Mouse (Mus musculus): ENCODE results near the gene Yipf3. TPM values are rescaled to one million over a fixed set of nuclear protein-coding genes. Genes with fewer than 3 reads are reported as not detected.
A peak's percentile ranks its signal among the peaks of the same experiment; 100 is the strongest.

Gene Yipf3
- polyA plus RNA-seq, 2 experiments: 92.5 to 142 TPM

GRCm38 (mm10) chr17:46297028-46297363, 49.1 kb downstream of the Yipf3 start:
- DNase-seq (ENCODE audit: low spot score) (no peak), ATAC-seq (ENCODE audit: low FRiP score, low read depth) (0 out of 2 replicates have a peak, but pooled peaks have one; percentile 4)
- TF ChIP-seq POLR2A (IDR thresholded peaks at IDR 0.05; ENCODE audit: borderline replicate concordance, extremely low read depth, insufficient read depth, insufficient read length): no peak
- no peaks in the 10 kb centered on the region for H3K4me1 ChIP-seq (ENCODE audit: control insufficient read depth, insufficient read depth, low read length)
- H3K27me3 ChIP-seq (ENCODE audit: control insufficient read depth, insufficient read depth, low read length): peaks cover 33% of the 10 kb centered on the region
- H3K36me3 ChIP-seq (ENCODE audit: control insufficient read depth, insufficient read depth, low read length): no peaks in the 10 kb centered on the region
- peak overlapping the region; percentile 95 for H3K4me2 ChIP-seq (replicated peaks; ENCODE audit: low read depth, low read length, severe bottlenecking)
- peak overlapping the region; percentile 56 for H3K4me3 ChIP-seq (replicated peaks; ENCODE audit: low read length)
- H3K9ac ChIP-seq (ENCODE audit: low read depth, low read length, severe bottlenecking): no peak overlapping the region
- H3K9me3 ChIP-seq (ENCODE audit: control insufficient read depth, low read length): no peaks in the 10 kb centered on the region
- WGBS: 11% methylated on average over 6 of the region's 6 CpGs
- no peak overlapping the region for H3K27ac ChIP-seq (replicated peaks; ENCODE audit: low read depth, low read length)

- no peak for TF ChIP-seq POLR2A (IDR thresholded peaks at IDR 0.05; ENCODE audit: borderline replicate concordance, extremely low read depth, insufficient read depth, insufficient read length)
- Histone ChIP-seq H3K27me3 (ENCODE audit: control insufficient read depth, insufficient read depth, low read length) (peaks cover 27% of the 10 kb centered on the region), H3K27ac (replicated peaks; ENCODE audit: low read depth, low read length) (no peak within 1 kb of the TSS), H3K9ac (ENCODE audit: low read depth, low read length, severe bottlenecking) (peak within 1 kb of the TSS; percentile 59), H3K4me1 (ENCODE audit: control insufficient read depth, insufficient read depth, low read length) (no peaks in the 10 kb centered on the region), H3K36me3 (ENCODE audit: control insufficient read depth, insufficient read depth, low read length) (no peaks in the 10 kb centered on the region; the same call in 1 of the 2 replicates), H3K4me3 (replicated peaks; ENCODE audit: low read length) (peak within 1 kb of the TSS; percentile 56), H3K9me3 (ENCODE audit: control insufficient read depth, low read length) (no peaks in the 10 kb centered on the region), H3K4me2 (replicated peaks; ENCODE audit: low read depth, low read length, severe bottlenecking) (peak within 1 kb of the TSS; percentile 95)
- WGBS: 1% methylated on average over 33 of the region's 86 CpGs
- DNase-seq (ENCODE audit: low spot score) (no peak), ATAC-seq (ENCODE audit: low FRiP score, low read depth) (peak; percentile 44; the same call in 1 of the 2 replicates)
Measured at GRCm38 (mm10) chr17:46297364-46298219, 49.7 kb downstream of the Yipf3 start, which contains the start of gene Dlk2. Dlk2 (plus strand) TSS chr17:46297421.

GRCm38 (mm10) chr17:46298220-46298913, 50.5 kb downstream of the Yipf3 start:
- H3K9ac ChIP-seq (ENCODE audit: low read depth, low read length, severe bottlenecking): peak overlapping the region; percentile 59
- under 1% methylated on average over 43 of the region's 48 CpGs for WGBS
- TF ChIP-seq POLR2A (IDR thresholded peaks at IDR 0.05; ENCODE audit: borderline replicate concordance, extremely low read depth, insufficient read depth, insufficient read length): no peak
- peak overlapping the region; percentile 95 for H3K4me2 ChIP-seq (replicated peaks; ENCODE audit: low read depth, low read length, severe bottlenecking)
- H3K4me1 ChIP-seq (ENCODE audit: control insufficient read depth, insufficient read depth, low read length): no peaks in the 10 kb centered on the region
- no peaks in the 10 kb centered on the region; the same call in 1 of the 2 replicates for H3K36me3 ChIP-seq (ENCODE audit: control insufficient read depth, insufficient read depth, low read length)
- no peak overlapping the region for H3K27ac ChIP-seq (replicated peaks; ENCODE audit: low read depth, low read length)
- ATAC-seq (ENCODE audit: low FRiP score, low read depth): peak; percentile 77
- H3K9me3 ChIP-seq (ENCODE audit: control insufficient read depth, low read length): no peaks in the 10 kb centered on the region
- peak overlapping the region; percentile 56 for H3K4me3 ChIP-seq (replicated peaks; ENCODE audit: low read length)
- H3K27me3 ChIP-seq (ENCODE audit: control insufficient read depth, insufficient read depth, low read length): peaks cover 27% of the 10 kb centered on the region
- peak; percentile 83 for DNase-seq (ENCODE audit: low spot score)

GRCm38 (mm10) chr17:46301892-46302291, 54.0 kb downstream of the Yipf3 start:
- ATAC-seq (ENCODE audit: low FRiP score, low read depth) (no peak), DNase-seq (ENCODE audit: low spot score) (no peak)
- no peak overlapping the region for H3K9ac ChIP-seq (ENCODE audit: low read depth, low read length, severe bottlenecking)
- no peaks in the 10 kb centered on the region for H3K9me3 ChIP-seq (ENCODE audit: control insufficient read depth, low read length)
- no peak overlapping the region for H3K4me2 ChIP-seq (replicated peaks; ENCODE audit: low read depth, low read length, severe bottlenecking)
- H3K27me3 ChIP-seq (ENCODE audit: control insufficient read depth, insufficient read depth, low read length): peaks cover 19% of the 10 kb centered on the region
- peaks cover 5% of the 10 kb centered on the region for H3K36me3 ChIP-seq (ENCODE audit: control insufficient read depth, insufficient read depth, low read length)
- TF ChIP-seq POLR2A (IDR thresholded peaks at IDR 0.05; ENCODE audit: borderline replicate concordance, extremely low read depth, insufficient read depth, insufficient read length): no peak
- H3K4me3 ChIP-seq (replicated peaks; ENCODE audit: low read length): no peak overlapping the region
- no peak overlapping the region for H3K27ac ChIP-seq (replicated peaks; ENCODE audit: low read depth, low read length)
- 72% methylated on average over 12 of the region's 12 CpGs for WGBS
- H3K4me1 ChIP-seq (ENCODE audit: control insufficient read depth, insufficient read depth, low read length): no peaks in the 10 kb centered on the region

MicroRNAs encoded within 50 kb of the gene (microRNA counts, 519-probe panel; counts per million panel counts)
- not detected for microRNA mmu-miR-693-3p
- microRNA mmu-miR-693-5p: not detected

Small RNAs within 50 kb of the gene (microRNA-seq; reads per million reads assigned to microRNA genes)
- gene Mir693: 0.92 reads per million

Other genes with a start within 250 kb of the Yipf3 start
- gene Vegfa, start 215.7 kb upstream of the Yipf3 start, polyA plus RNA-seq (2012; rRNA removed): 306 and 353 TPM in 2 replicates
- 5.3 and 6.0 TPM in 2 replicates for gene Vegfa, start 215.7 kb upstream of the Yipf3 start, polyA plus RNA-seq (2014; fragmentation: Nextera tagmentation; extraction: Ambion mirVana)
- gene Mrps18a, start 137.1 kb upstream of the Yipf3 start, polyA plus RNA-seq (2012; rRNA removed): 63.3 and 92.3 TPM in 2 replicates
- gene Mrps18a, start 137.1 kb upstream of the Yipf3 start, polyA plus RNA-seq (2014; fragmentation: Nextera tagmentation; extraction: Ambion mirVana): 121 and 132 TPM in 2 replicates
- gene Rsph9, start 103.9 kb upstream of the Yipf3 start, polyA plus RNA-seq (2012; rRNA removed): 10.1 and 13.2 TPM in 2 replicates
- 11.8 and 15.0 TPM in 2 replicates for gene Rsph9, start 103.9 kb upstream of the Yipf3 start, polyA plus RNA-seq (2014; fragmentation: Nextera tagmentation; extraction: Ambion mirVana)
- gene Mad2l1bp, start 94.5 kb upstream of the Yipf3 start, polyA plus RNA-seq (2012; rRNA removed): 25.4 and 27.9 TPM in 2 replicates
- 32.1 and 32.7 TPM in 2 replicates for gene Mad2l1bp, start 94.5 kb upstream of the Yipf3 start, polyA plus RNA-seq (2014; fragmentation: Nextera tagmentation; extraction: Ambion mirVana)
- 166 and 177 TPM in 2 replicates for gene Gtpbp2, start 87.0 kb upstream of the Yipf3 start, polyA plus RNA-seq (2012; rRNA removed)
- 29.8 and 38.3 TPM in 2 replicates for gene Gtpbp2, start 87.0 kb upstream of the Yipf3 start, polyA plus RNA-seq (2014; fragmentation: Nextera tagmentation; extraction: Ambion mirVana)
- 15.0 and 15.7 TPM in 2 replicates for gene Polh, start 45.4 kb upstream of the Yipf3 start, polyA plus RNA-seq (2012; rRNA removed)
- gene Polh, start 45.4 kb upstream of the Yipf3 start, polyA plus RNA-seq (2014; fragmentation: Nextera tagmentation; extraction: Ambion mirVana): 9.2 and 11.7 TPM in 2 replicates
- 49.7 and 52.8 TPM in 2 replicates for gene Xpo5, start 45.3 kb upstream of the Yipf3 start, polyA plus RNA-seq (2012; rRNA removed)
- gene Xpo5, start 45.3 kb upstream of the Yipf3 start, polyA plus RNA-seq (2014; fragmentation: Nextera tagmentation; extraction: Ambion mirVana): 45.0 and 48.8 TPM in 2 replicates
- gene Polr1c, start within 50 bp of the Yipf3 start, polyA plus RNA-seq (2012; rRNA removed): 112 and 120 TPM in 2 replicates
- gene Polr1c, start within 50 bp of the Yipf3 start, polyA plus RNA-seq (2014; fragmentation: Nextera tagmentation; extraction: Ambion mirVana): 87.5 and 98.4 TPM in 2 replicates
- gene Lrrc73, start 5.5 kb downstream of the Yipf3 start, polyA plus RNA-seq (2012; rRNA removed): 4.3 and 5.8 TPM in 2 replicates
- gene Lrrc73, start 5.5 kb downstream of the Yipf3 start, polyA plus RNA-seq (2014; fragmentation: Nextera tagmentation; extraction: Ambion mirVana): 1.4 and 2.0 TPM in 2 replicates
- 117 and 140 TPM in 2 replicates for gene Tjap1, start 34.9 kb downstream of the Yipf3 start, polyA plus RNA-seq (2012; rRNA removed)
- gene Tjap1, start 34.9 kb downstream of the Yipf3 start, polyA plus RNA-seq (2014; fragmentation: Nextera tagmentation; extraction: Ambion mirVana): 50.6 and 64.7 TPM in 2 replicates
- gene Dlk2, start 49.3 kb downstream of the Yipf3 start, polyA plus RNA-seq (2012; rRNA removed): 20.8 and 24.2 TPM in 2 replicates
- 10.1 and 10.3 TPM in 2 replicates for gene Dlk2, start 49.3 kb downstream of the Yipf3 start, polyA plus RNA-seq (2014; fragmentation: Nextera tagmentation; extraction: Ambion mirVana)
- 15.5 and 20.9 TPM in 2 replicates for gene Abcc10, start 80.3 kb downstream of the Yipf3 start, polyA plus RNA-seq (2012; rRNA removed)
- gene Abcc10, start 80.3 kb downstream of the Yipf3 start, polyA plus RNA-seq (2014; fragmentation: Nextera tagmentation; extraction: Ambion mirVana): 5.8 and 7.3 TPM in 2 replicates
- gene Zfp318, start 135.7 kb downstream of the Yipf3 start, polyA plus RNA-seq (2012; rRNA removed): 23.0 and 23.7 TPM in 2 replicates
- 18.4 and 22.7 TPM in 2 replicates for gene Zfp318, start 135.7 kb downstream of the Yipf3 start, polyA plus RNA-seq (2014; fragmentation: Nextera tagmentation; extraction: Ambion mirVana)
- gene Crip3, start 180.8 kb downstream of the Yipf3 start, polyA plus RNA-seq (2012; rRNA removed): 4.5 and 6.8 TPM in 2 replicates
- 1.4 and 3.1 TPM in 2 replicates for gene Crip3, start 180.8 kb downstream of the Yipf3 start, polyA plus RNA-seq (2014; fragmentation: Nextera tagmentation; extraction: Ambion mirVana)
- not detected in 2 replicates for gene Slc22a7, start 190.4 kb downstream of the Yipf3 start, polyA plus RNA-seq (2012; rRNA removed)
- gene Slc22a7, start 190.4 kb downstream of the Yipf3 start, polyA plus RNA-seq (2014; fragmentation: Nextera tagmentation; extraction: Ambion mirVana): not detected in 2 replicates
- gene Ttbk1, start 239.6 kb downstream of the Yipf3 start, polyA plus RNA-seq (2012; rRNA removed): 0.31 and 0.49 TPM in 2 replicates
- gene Ttbk1, start 239.6 kb downstream of the Yipf3 start, polyA plus RNA-seq (2014; fragmentation: Nextera tagmentation; extraction: Ambion mirVana): 0.06 and 0.12 TPM in 2 replicates
- gene Dnph1, start 248.6 kb downstream of the Yipf3 start, polyA plus RNA-seq (2012; rRNA removed): 23.8 and 30.0 TPM in 2 replicates
- gene Dnph1, start 248.6 kb downstream of the Yipf3 start, polyA plus RNA-seq (2014; fragmentation: Nextera tagmentation; extraction: Ambion mirVana): 34.5 and 37.6 TPM in 2 replicates